In genomic region chrX:136227768-136228167, GRCm38 (mm10) we compare ENCODE assay signal across 16 mouse cellular contexts. TPM values are rescaled to one million over a fixed set of nuclear protein-coding genes. Genes with fewer than 3 reads are reported as not detected.
DNase-seq lines count a peak whose midpoint lies in the region; TF ChIP-seq lines count a peak whose summit lies in the region.
"Had no signal": no experiment of that assay in that cellular context is flagged by ENCODE, and none has a peak within 500 bp of the region (broad histone marks: within the 10 kb centered on the region; RNA-seq: fewer than 3 reads in every experiment).

No protein-coding gene starts in this region.

- no peak for TF ChIP-seq EP300 in heart, adult 2 months (IDR thresholded peaks at IDR 0.05; ENCODE audit: insufficient read depth, low read depth, low read length)

- H3K36me3 ChIP-seq in heart, adult 2 months (ENCODE audit: control insufficient read depth, insufficient read depth, low read length): no peaks in the 10 kb centered on the region
- H3K36me3 ChIP-seq: forebrain, embryonic 12.5 days; hindbrain, embryonic 10.5 days; limb, embryonic 15.5 days; midbrain, embryonic 15.5 days had no signal

- WGBS in heart, adult 2 months: 39% methylated on average over 5 of the region's 5 CpGs

- TF ChIP-seq CTCF in heart, adult 2 months (IDR thresholded peaks at IDR 0.05): no peak

- no peak overlapping the region for H3K9ac ChIP-seq in heart, adult 2 months (ENCODE audit: low read depth, low read length)
- H3K9ac ChIP-seq: forebrain, embryonic 12.5 days; limb, embryonic 15.5 days; midbrain, embryonic 15.5 days had no signal

- H3K4me3 ChIP-seq in heart, adult 2 months: no peak overlapping the region
- H3K4me3 ChIP-seq: forebrain, embryonic 12.5 days; hindbrain, embryonic 10.5 days; limb, embryonic 15.5 days; midbrain, embryonic 15.5 days had no signal

- intact Hi-C loops in heart, postnatal 10 days (cut with DNase I): no loop called here
- intact Hi-C loops in heart, adult 2 months (cut with DNase I): no loop called here

- no peak for TF ChIP-seq POLR2A in heart, adult 2 months (IDR thresholded peaks at IDR 0.05; ENCODE audit: insufficient read depth, low read depth, low read length)

- peak; percentile 12 to 15 for DNase-seq in cerebellum, postnatal 10 days
- DNase-seq in cerebellum, adult 9-11 months: no peak
- DNase-seq in heart, postnatal 10 days: peak; percentile 19 to 24
- no peak for DNase-seq in heart, adult 2 months
- peak; percentile 29 to 46 for DNase-seq in kidney, postnatal 4 days
- no peak for DNase-seq in kidney, adult 9 months
- peak; percentile 7 for DNase-seq in forelimb bud, embryonic 11.5 days (ENCODE audit: low read depth, low spot score)
- DNase-seq: embryo, embryonic 11 days; lung, adult 18-20 months; thymus, postnatal 25 days had no signal

- H3K27ac ChIP-seq in heart, adult 2 months: no peak overlapping the region
- H3K27ac ChIP-seq: forebrain, embryonic 12.5 days; hindbrain, embryonic 10.5 days; limb, embryonic 15.5 days; midbrain, embryonic 15.5 days had no signal

- H3K4me1 ChIP-seq in heart, adult 2 months (ENCODE audit: control insufficient read depth, insufficient read depth, low read length): no peaks in the 10 kb centered on the region
- H3K4me1 ChIP-seq: forebrain, embryonic 12.5 days; hindbrain, embryonic 10.5 days; limb, embryonic 15.5 days; midbrain, embryonic 15.5 days had no signal

- no peaks in the 10 kb centered on the region for H3K27me3 ChIP-seq in heart, adult 2 months (ENCODE audit: control insufficient read depth, insufficient read depth, low read length)
- H3K27me3 ChIP-seq: midbrain, embryonic 15.5 days had no signal

- no peaks in the 10 kb centered on the region for H3K79me2 ChIP-seq in heart, adult 2 months (replicated peaks; ENCODE audit: control insufficient read depth, insufficient read depth, low read length)

RNA-seq across cellular contexts. Expression of gene Bex1, which starts 12.5 kb away (rescaled TPM):
- 10 to 100 TPM; 30.4 to 36.3 TPM for total RNA-seq in heart, postnatal 10 days (2021)
- 1 to 10 TPM; 1.8 to 3.7 TPM for total RNA-seq in heart, adult 2 months (2021)
- polyA plus RNA-seq in heart, adult 2 months (2012; rRNA removed): 2.0 and 2.4 TPM in 2 replicates
- total RNA-seq: neutrophil, adult 5-6 weeks had no signal

RNA-seq across cellular contexts. Expression of gene Tceal7, which starts 13.2 kb away (rescaled TPM):
- total RNA-seq in heart, postnatal 10 days (2021): 10 to 100 TPM in 1 of 2 experiments, 1 to 10 TPM in 1; 5.3 to 19.6 TPM
- total RNA-seq in heart, adult 2 months (2021): under 1 TPM; 0.34 to 0.86 TPM
- polyA plus RNA-seq in heart, adult 2 months (2012; rRNA removed): 0.18 TPM in 1 of 2 replicates, not detected in the other
- total RNA-seq: neutrophil, adult 5-6 weeks had no signal
- polyA plus RNA-seq: testis, adult 2 months had no signal

RNA-seq across cellular contexts. Expression of gene Tceal9, which starts 17.1 kb away (rescaled TPM):
- 100 to 1,000 TPM in 1 of 2 experiments, 10 to 100 TPM in 1; 99.6 to 103 TPM for total RNA-seq in heart, postnatal 10 days (2021)
- total RNA-seq in heart, adult 2 months (2021): 10 to 100 TPM; 22.6 to 25.6 TPM
- 6.3 and 17.8 TPM in 2 replicates for polyA plus RNA-seq in heart, adult 2 months (2012; rRNA removed)

RNA-seq across cellular contexts. Expression of gene Tceal5, which starts 24.1 kb away (rescaled TPM):
- 1 to 10 TPM; 5.6 to 6.5 TPM for total RNA-seq in heart, postnatal 10 days (2021)
- total RNA-seq in heart, adult 2 months (2021): under 1 TPM; 0.26 to 0.68 TPM
- polyA plus RNA-seq in heart, adult 2 months (2012; rRNA removed): 0.14 TPM in 1 of 2 replicates, not detected in the other
- total RNA-seq: neutrophil, adult 5-6 weeks had no signal
- polyA plus RNA-seq: testis, adult 2 months had no signal

RNA-seq across cellular contexts. Expression of gene Bex3, which starts 42.3 kb away (rescaled TPM):
- total RNA-seq in heart, postnatal 10 days (2021): 10 to 100 TPM; 84.6 to 84.9 TPM
- 1 to 10 TPM; 8.7 to 9.1 TPM for total RNA-seq in heart, adult 2 months (2021)
- polyA plus RNA-seq in heart, adult 2 months (2012; rRNA removed): 8.6 and 13.8 TPM in 2 replicates

Comparison
In these comparisons a context has a peak if more than half of its experiments do, and no peak if none do; other contexts are left out.
1. DNase-seq: peak in cerebellum, postnatal 10 days (2 of 2), heart, postnatal 10 days (2 of 2), kidney, postnatal 4 days (2 of 2) and forelimb bud, embryonic 11.5 days (single experiment); none in cerebellum, adult 9-11 months (single experiment), heart, adult 2 months (0 of 2) and kidney, adult 9 months (single experiment).
2. RNA of gene Bex1, which starts 12.5 kb away (total RNA-seq): 30.4 to 36.3 TPM in heart, postnatal 10 days; 1.8 to 3.7 TPM in heart, adult 2 months; every median in the first group is over 4 times any median in the second.